Mouse (Mus musculus) embryonic facial prominence, embryonic 12.5 days (tissue): ENCODE data around the gene Hist2h3c1. TPM values are rescaled to one million over a fixed set of nuclear protein-coding genes. Genes with fewer than 3 reads are reported as not detected.
"Not testable (repeated sequence)": the region's sequence is repeated elsewhere in the genome, so short reads cannot be mapped to it uniquely, and the experiment has no call there.

ENCODE experiments used
- ATAC-seq: fragments of 200-750 bp; cut with Nextera tagmentation; 2 replicates; pipeline ENCODE4 v1.8.0; 2017; ENCODE audit not compliant: insufficient number of reproducible peaks, insufficient read depth, low FRiP score, low TSS enrichment
- H3K27ac ChIP-seq: fragments of 300-500 bp; sonication (generic); 2 replicates; pipeline ENCODE4 v1.5.1; 2016; ENCODE audit warnings: mild to moderate bottlenecking
- H3K27me3 ChIP-seq: fragments of 300-500 bp; sonication (generic); 2 replicates; pipeline ENCODE4 v1.6.1; 2016; ENCODE audit warnings: mild to moderate bottlenecking, moderate library complexity
- H3K36me3 ChIP-seq: fragments of 300-500 bp; sonication (generic); 2 replicates; pipeline ENCODE4 v1.6.1; 2016; ENCODE audit warnings: mild to moderate bottlenecking
- H3K4me1 ChIP-seq: fragments of 300-500 bp; sonication (generic); 2 replicates; pipeline ENCODE4 v1.6.1; 2016
- H3K4me2 ChIP-seq: fragments of 300-500 bp; sonication (generic); replicated peaks from 2 replicates; pipeline ENCODE4 v1.6.1; 2016; ENCODE audit warnings: mild to moderate bottlenecking, moderate library complexity
- H3K4me3 ChIP-seq: fragments of 300-500 bp; sonication (generic); 2 replicates; pipeline ENCODE4 v1.5.1; 2016; ENCODE audit warnings: mild to moderate bottlenecking
- H3K9ac ChIP-seq: fragments of 300-500 bp; sonication (generic); 2 replicates; pipeline ENCODE4 v1.6.1; 2016; ENCODE audit warnings: mild to moderate bottlenecking, moderate library complexity
- H3K9me3 ChIP-seq: fragments of 300-500 bp; sonication (generic); 2 replicates; pipeline ENCODE4 v1.6.1; 2016; ENCODE audit warnings: mild to moderate bottlenecking, moderate library complexity
- WGBS: fragments of 180-500 bp; shearing (Covaris S2); methylation state at CpG from one replicate; pipeline ENCODE4 v1.1.7; 2016; 5-methylcytosine and 5-hydroxymethylcytosine counted together
- polyA plus RNA-seq: library from polyadenylated mRNA; unstranded; fragments of >200 nt; fragmentation: Nextera tagmentation; extraction: Ambion mirVana; gene quantifications from 2 replicates; pipeline ENCODE4 v1.2.1, GENCODE M21; 2016

Hist2h3c1 gene
- polyA plus RNA-seq, 1 experiment from 2014 or later: 0.83 TPM

GRCm38 (mm10) chr3:96262216-96262875 lies 15.9 kb downstream of the Hist2h3c1 start:
- 2% methylated on average over 19 of the region's 19 CpGs for WGBS
- Histone ChIP-seq H3K4me1 (peaks cover 17% of the 10 kb centered on the region; the same call in 1 of the 2 replicates), H3K27me3 (no peaks in the 10 kb centered on the region), H3K27ac (peak overlapping the region; percentile 99), H3K4me2 (peak overlapping the region; percentile 88), H3K9ac (peak overlapping the region; percentile 85), H3K9me3 (no peaks in the 10 kb centered on the region), H3K4me3 (peak overlapping the region; percentile 58), H3K36me3 (no peaks in the 10 kb centered on the region)
- peak; percentile 73 for ATAC-seq

GRCm38 (mm10) chr3:96262979-96263550 lies 16.6 kb downstream of the Hist2h3c1 start, which contains the start of gene Hist2h4:
Hist2h4 (minus strand) TSS chr3:96263311.
- peak within 1 kb of the TSS; percentile 88 for H3K4me2 ChIP-seq
- no peaks in the 10 kb centered on the region for H3K9me3 ChIP-seq
- no peaks in the 10 kb centered on the region for H3K36me3 ChIP-seq
- peaks cover 24% of the 10 kb centered on the region for H3K4me1 ChIP-seq
- WGBS: under 1% methylated on average over 38 of the region's 40 CpGs
- no peaks in the 10 kb centered on the region for H3K27me3 ChIP-seq
- H3K27ac ChIP-seq: peak within 1 kb of the TSS; percentile 99
- H3K9ac ChIP-seq: peak within 1 kb of the TSS; percentile 85
- H3K4me3 ChIP-seq: peak within 1 kb of the TSS; percentile 58
- peak; percentile 81 for ATAC-seq

GRCm38 (mm10) chr3:96263558-96264403 lies 17.3 kb downstream of the Hist2h3c1 start:
- Histone ChIP-seq H3K4me2 (peak overlapping the region; percentile 88), H3K4me1 (peaks cover 25% of the 10 kb centered on the region), H3K27ac (peak overlapping the region; percentile 99), H3K27me3 (no peaks in the 10 kb centered on the region), H3K4me3 (peak overlapping the region; percentile 58), H3K36me3 (no peaks in the 10 kb centered on the region), H3K9me3 (no peaks in the 10 kb centered on the region), H3K9ac (peak overlapping the region; percentile 64)
- ATAC-seq: no peak
- WGBS: 6% methylated on average over 27 of the region's 27 CpGs

GRCm38 (mm10) chr3:96264404-96264949 lies 18.0 kb downstream of the Hist2h3c1 start:
- peak overlapping the region; percentile 99 for H3K27ac ChIP-seq
- H3K4me1 ChIP-seq: peaks cover 25% of the 10 kb centered on the region
- H3K36me3 ChIP-seq: no peaks in the 10 kb centered on the region
- ATAC-seq: no peak
- H3K9me3 ChIP-seq: no peaks in the 10 kb centered on the region
- peak overlapping the region; percentile 88 for H3K4me2 ChIP-seq
- peak overlapping the region; percentile 64; the same call in 1 of the 2 replicates for H3K9ac ChIP-seq
- peak overlapping the region; percentile 58 for H3K4me3 ChIP-seq
- 77% methylated on average over 7 of the region's 7 CpGs for WGBS
- H3K27me3 ChIP-seq: no peaks in the 10 kb centered on the region

DNA sequence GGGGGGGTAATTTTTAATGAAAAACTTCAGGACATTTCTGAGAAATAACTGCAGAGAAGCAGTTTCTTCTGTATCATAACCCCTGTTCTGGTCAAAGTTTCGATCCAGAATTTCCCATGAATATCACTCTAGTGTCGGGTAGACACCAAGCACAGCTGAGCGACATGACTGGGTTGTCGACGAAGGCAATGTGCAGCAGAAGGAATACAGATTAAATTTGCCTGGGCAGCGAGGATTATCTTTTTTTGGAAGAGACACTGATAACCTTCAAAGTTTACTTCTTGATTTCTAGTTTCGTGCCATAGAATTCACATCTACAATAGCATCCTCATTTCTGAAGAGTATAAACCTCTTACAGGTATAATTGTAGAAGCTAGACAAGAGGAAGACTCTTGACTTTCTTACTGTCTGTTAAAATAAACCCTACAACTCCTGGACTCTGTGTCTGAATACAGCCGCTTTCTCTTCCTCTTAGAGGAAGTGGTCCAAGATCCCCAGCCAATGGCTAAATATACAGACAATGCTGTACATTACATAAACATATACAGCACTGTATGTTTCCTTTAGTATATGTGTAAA lies 19.7 kb downstream of the Hist2h3c1 start:
- Histone ChIP-seq H3K9ac (no peak overlapping the region), H3K27ac (no peak overlapping the region), H3K4me3 (no peak overlapping the region), H3K4me2 (no peak overlapping the region), H3K27me3 (no peaks in the 10 kb centered on the region), H3K9me3 (no peaks in the 10 kb centered on the region), H3K36me3 (no peaks in the 10 kb centered on the region), H3K4me1 (peaks cover 25% of the 10 kb centered on the region)
- WGBS: 85% methylated on average over 8 of the region's 8 CpGs
- no peak for ATAC-seq

DNA sequence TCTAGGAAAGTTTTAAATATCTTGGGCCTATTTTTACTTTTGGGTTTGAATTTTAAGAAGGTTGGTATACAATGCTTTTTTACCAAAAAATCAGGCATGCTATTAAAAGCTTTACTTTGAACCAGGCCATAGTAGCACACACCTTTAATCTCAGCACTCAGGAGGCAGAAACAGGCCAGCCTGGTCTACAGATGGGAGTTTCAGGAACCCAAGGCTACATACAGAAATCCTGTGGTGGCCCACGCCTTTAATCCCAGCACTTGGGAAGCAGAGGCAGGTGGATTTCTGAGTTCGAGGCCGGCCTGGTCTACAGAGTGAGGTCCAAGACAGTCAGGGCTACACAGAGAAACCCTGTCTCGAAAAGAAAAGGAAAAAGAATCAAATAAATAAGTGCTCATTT lies 21.1 kb downstream of the Hist2h3c1 start:
- H3K4me1 ChIP-seq: peaks cover 17% of the 10 kb centered on the region
- no peak for ATAC-seq
- H3K27ac ChIP-seq: peak overlapping the region; percentile 95
- H3K4me3 ChIP-seq: no peak overlapping the region
- no peak overlapping the region; the same call in 1 of the 2 replicates for H3K9ac ChIP-seq
- H3K9me3 ChIP-seq: no peaks in the 10 kb centered on the region
- 77% methylated on average over 4 of the region's 4 CpGs for WGBS
- no peaks in the 10 kb centered on the region for H3K27me3 ChIP-seq
- no peaks in the 10 kb centered on the region for H3K36me3 ChIP-seq
- H3K4me2 ChIP-seq: peak overlapping the region; percentile 36; the same call in 1 of the 2 replicates

GRCm38 (mm10) chr3:96268051-96268775 lies 21.7 kb downstream of the Hist2h3c1 start, which contains the start of gene Hist2h3b:
Hist2h3b (plus strand) TSS chr3:96268654.
- Histone ChIP-seq H3K9me3 (no peaks in the 10 kb centered on the region), H3K36me3 (no peaks in the 10 kb centered on the region), H3K27ac (peak within 1 kb of the TSS; percentile 98), H3K4me2 (peak within 1 kb of the TSS; percentile 68), H3K4me3 (peak within 1 kb of the TSS; percentile 49), H3K27me3 (no peaks in the 10 kb centered on the region), H3K4me1 (peaks cover 17% of the 10 kb centered on the region), H3K9ac (peak within 1 kb of the TSS; percentile 72)
- peak; percentile 68 for ATAC-seq
- 23% methylated on average over 30 of the region's 30 CpGs for WGBS

- H3K9ac ChIP-seq: peak overlapping the region; percentile 72
- ATAC-seq: peak; percentile 22; the same call in 1 of the 2 replicates
- peaks cover 15% of the 10 kb centered on the region for H3K4me1 ChIP-seq
Measured at GRCm38 (mm10) chr3:96268776-96269378, 22.4 kb downstream of the Hist2h3c1 start.

GRCm38 (mm10) chr3:96269511-96270474 lies 23.3 kb downstream of the Hist2h3c1 start, which contains the start of gene Hist2h2bb:
Hist2h2bb (plus strand) TSS chr3:96269752.
- Histone ChIP-seq H3K27me3 (no peaks in the 10 kb centered on the region), H3K9me3 (no peaks in the 10 kb centered on the region), H3K4me2 (peak within 1 kb of the TSS; percentile 68), H3K36me3 (no peaks in the 10 kb centered on the region), H3K4me1 (peaks cover 7% of the 10 kb centered on the region), H3K9ac (peak within 1 kb of the TSS; percentile 72), H3K4me3 (peak within 1 kb of the TSS; percentile 49), H3K27ac (peak within 1 kb of the TSS; percentile 98)
- peak; percentile 93 for ATAC-seq
- under 1% methylated on average over 45 of the region's 45 CpGs for WGBS

More at GRCm38 (mm10) chr3:96268776-96269378, 22.4 kb downstream of the Hist2h3c1 start:
- not testable (repeated sequence) for H3K36me3 ChIP-seq, H3K27me3 ChIP-seq, H3K9me3 ChIP-seq
- 0% methylated on average over 12 of the region's 44 CpGs for WGBS
- peak overlapping the region; percentile 98 for H3K27ac ChIP-seq
- H3K4me2 ChIP-seq: peak overlapping the region; percentile 68
- peak overlapping the region; percentile 49 for H3K4me3 ChIP-seq
